Comparison of ENCODE assay signal across 8 mouse cellular contexts in the genomic region with DNA sequence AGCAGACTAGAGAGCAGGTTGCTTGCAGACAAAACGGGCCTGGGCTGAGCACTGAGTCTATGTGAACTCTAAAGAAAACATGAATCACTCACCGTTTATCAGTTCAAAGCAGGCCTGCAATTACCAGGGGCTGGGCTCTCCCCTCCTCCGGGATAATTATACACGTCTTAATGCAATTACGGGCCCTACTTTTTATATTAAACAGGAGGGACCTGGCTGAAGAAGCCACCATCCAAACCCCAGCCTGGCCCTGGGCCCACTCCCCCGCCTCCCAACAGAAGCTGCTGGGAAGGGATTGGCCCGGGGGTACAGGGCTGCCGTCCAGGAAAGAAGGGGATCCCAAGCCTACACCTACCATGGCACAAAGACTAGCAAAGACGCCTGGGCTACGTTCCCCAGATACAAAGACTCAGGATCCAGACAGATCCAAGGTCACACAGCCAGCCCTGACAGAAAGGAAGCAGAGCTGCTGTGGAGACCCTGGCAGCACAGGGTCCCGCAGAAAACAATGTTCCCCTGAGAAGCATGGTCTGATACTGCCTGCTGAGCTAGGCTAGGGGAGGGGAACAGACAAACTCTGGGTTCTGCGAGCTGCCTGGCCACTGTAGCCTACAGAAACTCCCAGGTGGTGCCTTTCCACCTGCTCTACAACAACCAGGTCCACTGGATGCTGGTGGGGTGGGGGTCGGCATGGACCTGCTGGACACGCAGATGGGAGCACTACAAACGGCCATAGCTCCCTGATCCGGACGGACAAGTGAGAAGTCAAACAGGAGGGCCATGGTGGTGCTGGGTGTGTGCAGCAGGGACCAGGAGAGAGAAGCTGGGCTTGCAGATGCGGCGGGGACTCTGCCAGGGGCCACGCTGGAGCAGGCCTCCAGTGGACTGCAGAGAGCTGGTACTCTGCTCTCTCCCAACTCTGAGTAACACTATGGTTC. TPM values are rescaled to one million over a fixed set of nuclear protein-coding genes. Genes with fewer than 3 reads are reported as not detected.
DNase-seq lines count a peak whose midpoint lies in the region; ATAC-seq lines count a peak whose summit lies in the region.

No protein-coding gene starts in this region.

- H3K27me3 ChIP-seq in forebrain, embryonic 12.5 days = peaks cover 19% of the 10 kb centered on the region
- H3K27me3 ChIP-seq in limb, embryonic 11.5 days (ENCODE audit: control insufficient read depth, insufficient read depth, low read length) = no peaks in the 10 kb centered on the region
- H3K27me3 ChIP-seq in stomach, embryonic 16.5 days (ENCODE audit: control insufficient read depth, insufficient read depth, low read length) = no peaks in the 10 kb centered on the region

- peak; percentile 62 for DNase-seq in gastrocnemius, postnatal 14 days
- DNase-seq in gastrocnemius, adult 8-10 months (ENCODE audit: low spot score in 2 of 2) = no peak
- DNase-seq in MN1 (ENCODE audit: low spot score) = peak; percentile 84
- no peak for DNase-seq in limb, embryonic 11.5 days (ENCODE audit: low spot score)
- DNase-seq in layer of hippocampus, postnatal 25 days (ENCODE audit: extremely low spot score in 1 of 2, low spot score in 1 of 2) = no peak
- no peak for DNase-seq in thymus, postnatal 0 days (ENCODE audit: low spot score)

- H3K4me1 ChIP-seq in forebrain, embryonic 12.5 days = peaks cover 73% of the 10 kb centered on the region
- H3K4me1 ChIP-seq in limb, embryonic 11.5 days (ENCODE audit: control insufficient read depth, insufficient read depth, low read length) = peaks cover 20% of the 10 kb centered on the region
- H3K4me1 ChIP-seq in stomach, embryonic 16.5 days (ENCODE audit: control insufficient read depth, insufficient read depth, low read length) = peaks cover 35% of the 10 kb centered on the region

- H3K36me3 ChIP-seq in forebrain, embryonic 12.5 days (replicated peaks) = peaks cover 24% of the 10 kb centered on the region
- H3K36me3 ChIP-seq in limb, embryonic 11.5 days (ENCODE audit: control insufficient read depth, insufficient read depth, low read length) = peaks cover 6% of the 10 kb centered on the region
- no peaks in the 10 kb centered on the region for H3K36me3 ChIP-seq in stomach, embryonic 16.5 days (ENCODE audit: control insufficient read depth, insufficient read depth, low read length)

- no peaks in the 10 kb centered on the region for H3K9me3 ChIP-seq in forebrain, embryonic 12.5 days
- H3K9me3 ChIP-seq in limb, embryonic 11.5 days (ENCODE audit: control insufficient read depth, low read length) = no peaks in the 10 kb centered on the region
- H3K9me3 ChIP-seq in stomach, embryonic 16.5 days (replicated peaks; ENCODE audit: control insufficient read depth, low read length) = no peaks in the 10 kb centered on the region

- peak overlapping the region; percentile 99 for H3K9ac ChIP-seq in forebrain, embryonic 12.5 days
- no peak overlapping the region; the same call in 1 of the 2 replicates for H3K9ac ChIP-seq in limb, embryonic 11.5 days (ENCODE audit: low read length)
- H3K9ac ChIP-seq in stomach, embryonic 16.5 days (ENCODE audit: low read length) = peak overlapping the region; percentile 27; the same call in 1 of the 2 replicates

- intact Hi-C loops in gastrocnemius, postnatal 14 days (cut with DNase I; ENCODE audit: low total_unique reads) = loop anchor here (10.0 kb wide), 1 partner anchor 275 kb away; no protein-coding TSS in a partner anchor

- H3K4me2 ChIP-seq in forebrain, embryonic 12.5 days = peak overlapping the region; percentile 77
- peak overlapping the region; percentile 84 for H3K4me2 ChIP-seq in limb, embryonic 11.5 days (ENCODE audit: low read depth, severe bottlenecking)
- peak overlapping the region; percentile 99 for H3K4me2 ChIP-seq in stomach, embryonic 16.5 days (ENCODE audit: low read depth, low read length)

- 44% methylated on average over 20 of the region's 20 CpGs for WGBS in forebrain, embryonic 12.5 days
- WGBS in limb, embryonic 11.5 days = 56% methylated on average over 20 of the region's 20 CpGs
- WGBS in stomach, embryonic 16.5 days = 55% methylated on average over 20 of the region's 20 CpGs

- peak overlapping the region; percentile 48 for H3K27ac ChIP-seq in forebrain, embryonic 12.5 days
- H3K27ac ChIP-seq in limb, embryonic 11.5 days (replicated peaks; ENCODE audit: low read depth, low read length) = no peak overlapping the region
- H3K27ac ChIP-seq in stomach, embryonic 16.5 days (ENCODE audit: low read length) = peak overlapping the region; percentile 28; the same call in 1 of the 2 replicates

- H3K4me3 ChIP-seq in forebrain, embryonic 12.5 days (replicated peaks) = peak overlapping the region; percentile 88
- peak overlapping the region; percentile 93; the same call in 1 of the 2 replicates for H3K4me3 ChIP-seq in limb, embryonic 11.5 days (ENCODE audit: low read depth, low read length)
- peak overlapping the region; percentile 84; the same call in 1 of the 2 replicates for H3K4me3 ChIP-seq in stomach, embryonic 16.5 days (replicated peaks; ENCODE audit: low read length)

- ATAC-seq in forebrain, embryonic 12.5 days (ENCODE audit: low FRiP score) = peak; percentile 4; the same call in 1 of the 2 replicates
- ATAC-seq in limb, embryonic 11.5 days (ENCODE audit: insufficient number of reproducible peaks, low FRiP score, low TSS enrichment, low read depth) = no peak
- no peak for ATAC-seq in stomach, embryonic 16.5 days (ENCODE audit: insufficient read depth, low FRiP score)

RNA-seq across cellular contexts. Expression of a gene that starts 2.4 kb away (rescaled TPM):
- total RNA-seq in gastrocnemius, postnatal 14 days (2021) = 10 to 100 TPM; 24.7 to 36.6 TPM
- total RNA-seq in gastrocnemius, adult 8-10 months (2022) = 10 to 100 TPM in 3 of 4 experiments, 1 to 10 TPM in 1; 7.6 to 17.9 (median 10.6) TPM
- 52.3 and 56.8 TPM in 2 replicates for polyA plus RNA-seq in forebrain, embryonic 12.5 days (2016; fragmentation: Nextera tagmentation; extraction: Ambion mirVana)
- 21.0 and 23.6 TPM in 2 replicates for polyA plus RNA-seq in limb, embryonic 11.5 days (2014; fragmentation: Nextera tagmentation; extraction: Ambion mirVana)
- 9.3 and 10.0 TPM in 2 replicates for polyA plus RNA-seq in stomach, embryonic 16.5 days (2015; fragmentation: Nextera tagmentation; extraction: Ambion mirVana)
- 100 to 1,000 TPM; 120 to 129 TPM for total RNA-seq in layer of hippocampus, postnatal 25 days (2021)
- polyA plus RNA-seq in thymus, postnatal 0 days (2015; fragmentation: Nextera tagmentation; extraction: Ambion mirVana) = 9.8 and 11.1 TPM in 2 replicates

Comparison
In these comparisons a context has a peak if more than half of its experiments do, and no peak if none do; other contexts are left out.
1. DNase-seq: peak in gastrocnemius, postnatal 14 days (single experiment) and MN1 (single experiment); none in gastrocnemius, adult 8-10 months (0 of 2), limb, embryonic 11.5 days (single experiment), layer of hippocampus, postnatal 25 days (0 of 2) and thymus, postnatal 0 days (single experiment).
2. Peak in every context shown above with its lines, with median percentiles within 50 percentile points of each other: H3K4me2 ChIP-seq and H3K4me3 ChIP-seq.